Mouse (Mus musculus): ENCODE measurements around the gene Ece1. TPM values are rescaled to one million over a fixed set of nuclear protein-coding genes. Genes with fewer than 3 reads are reported as not detected.

Ece1 gene
- polyA plus RNA-seq, 1 experiment, result 6.0 TPM

GRCm38 (mm10) chr4:137989426-137989825 lies 127.4 kb downstream of the Ece1 start:
- no peak overlapping the region for H3K4me3 ChIP-seq (ENCODE audit: control insufficient read depth, low read depth, low read length)
- no peaks in the 10 kb centered on the region for H3K27me3 ChIP-seq (ENCODE audit: control insufficient read depth, insufficient read depth, low read length)
- H3K36me3 ChIP-seq (ENCODE audit: control insufficient read depth, insufficient read depth, low read length), result no peaks in the 10 kb centered on the region; the same call in 1 of the 2 replicates
- no peak overlapping the region for H3K27ac ChIP-seq (ENCODE audit: control insufficient read depth, insufficient read depth, low read depth, low read length)
- H3K4me1 ChIP-seq (ENCODE audit: control insufficient read depth, insufficient read depth, low read length), result no peaks in the 10 kb centered on the region
- TF ChIP-seq POLR2A (IDR thresholded peaks at IDR 0.05; ENCODE audit: control insufficient read depth, low read depth, low read length), result no peak
- no peak for TF ChIP-seq CTCF (IDR thresholded peaks at IDR 0.05; ENCODE audit: control insufficient read depth, insufficient read depth, insufficient replicate concordance, low read depth, low read length)

GRCm38 (mm10) chr4:137990433-137990832 lies 128.4 kb downstream of the Ece1 start:
- H3K27me3 ChIP-seq (ENCODE audit: control insufficient read depth, insufficient read depth, low read length), result no peaks in the 10 kb centered on the region
- no peaks in the 10 kb centered on the region; the same call in 1 of the 2 replicates for H3K36me3 ChIP-seq (ENCODE audit: control insufficient read depth, insufficient read depth, low read length)
- H3K4me3 ChIP-seq (ENCODE audit: control insufficient read depth, low read depth, low read length), result no peak overlapping the region
- TF ChIP-seq CTCF (IDR thresholded peaks at IDR 0.05; ENCODE audit: control insufficient read depth, insufficient read depth, insufficient replicate concordance, low read depth, low read length) (no peak), POLR2A (IDR thresholded peaks at IDR 0.05; ENCODE audit: control insufficient read depth, low read depth, low read length) (no peak)
- no peaks in the 10 kb centered on the region; the same call in 1 of the 2 replicates for H3K4me1 ChIP-seq (ENCODE audit: control insufficient read depth, insufficient read depth, low read length)
- H3K27ac ChIP-seq (ENCODE audit: control insufficient read depth, insufficient read depth, low read depth, low read length), result no peak overlapping the region

- H3K4me1 ChIP-seq (ENCODE audit: control insufficient read depth, insufficient read depth, low read length), result no peaks in the 10 kb centered on the region; the same call in none of the 2 replicates
- TF ChIP-seq CTCF (IDR thresholded peaks at IDR 0.05; ENCODE audit: control insufficient read depth, insufficient read depth, insufficient replicate concordance, low read depth, low read length) (no peak), POLR2A (IDR thresholded peaks at IDR 0.05; ENCODE audit: control insufficient read depth, low read depth, low read length) (no peak)
- peak overlapping the region; percentile 5; the same call in 1 of the 2 replicates for H3K4me3 ChIP-seq (ENCODE audit: control insufficient read depth, low read depth, low read length)
- H3K27ac ChIP-seq (ENCODE audit: control insufficient read depth, insufficient read depth, low read depth, low read length), result no peak overlapping the region
- peaks cover 1% of the 10 kb centered on the region for H3K36me3 ChIP-seq (ENCODE audit: control insufficient read depth, insufficient read depth, low read length)
- no peaks in the 10 kb centered on the region for H3K27me3 ChIP-seq (ENCODE audit: control insufficient read depth, insufficient read depth, low read length)
Measured at GRCm38 (mm10) chr4:137991240-137991639, 129.2 kb downstream of the Ece1 start.

- H3K36me3 ChIP-seq (ENCODE audit: control insufficient read depth, insufficient read depth, low read length), result peaks cover 1% of the 10 kb centered on the region
- peak within 1 kb of the TSS; percentile 99 for H3K27ac ChIP-seq (ENCODE audit: control insufficient read depth, insufficient read depth, low read depth, low read length)
- TF ChIP-seq POLR2A (IDR thresholded peaks at IDR 0.05; ENCODE audit: control insufficient read depth, low read depth, low read length) (0 out of 2 replicates have a peak, but pooled peaks have one; percentile 30), CTCF (IDR thresholded peaks at IDR 0.05; ENCODE audit: control insufficient read depth, insufficient read depth, insufficient replicate concordance, low read depth, low read length) (no peak)
- peak within 1 kb of the TSS; percentile 99 for H3K4me3 ChIP-seq (ENCODE audit: control insufficient read depth, low read depth, low read length)
- no peaks in the 10 kb centered on the region; the same call in none of the 2 replicates for H3K4me1 ChIP-seq (ENCODE audit: control insufficient read depth, insufficient read depth, low read length)
- no peaks in the 10 kb centered on the region for H3K27me3 ChIP-seq (ENCODE audit: control insufficient read depth, insufficient read depth, low read length)
Measured at GRCm38 (mm10) chr4:137992890-137993289, 130.9 kb downstream of the Ece1 start, which contains the start of gene Eif4g3. Eif4g3 (plus strand) TSS chr4:137993022.

GRCm38 (mm10) chr4:137993291-137993758 lies 131.3 kb downstream of the Ece1 start:
- Histone ChIP-seq H3K4me3 (ENCODE audit: control insufficient read depth, low read depth, low read length) (peak overlapping the region; percentile 99), H3K36me3 (ENCODE audit: control insufficient read depth, insufficient read depth, low read length) (peaks cover 1% of the 10 kb centered on the region), H3K4me1 (ENCODE audit: control insufficient read depth, insufficient read depth, low read length) (no peaks in the 10 kb centered on the region; the same call in none of the 2 replicates), H3K27me3 (ENCODE audit: control insufficient read depth, insufficient read depth, low read length) (no peaks in the 10 kb centered on the region), H3K27ac (ENCODE audit: control insufficient read depth, insufficient read depth, low read depth, low read length) (peak overlapping the region; percentile 99)
- TF ChIP-seq POLR2A (IDR thresholded peaks at IDR 0.05; ENCODE audit: control insufficient read depth, low read depth, low read length), result peak; percentile 86
- TF ChIP-seq CTCF (IDR thresholded peaks at IDR 0.05; ENCODE audit: control insufficient read depth, insufficient read depth, insufficient replicate concordance, low read depth, low read length), result no peak

- H3K36me3 ChIP-seq (ENCODE audit: control insufficient read depth, insufficient read depth, low read length), result peaks cover 1% of the 10 kb centered on the region
- H3K4me3 ChIP-seq (ENCODE audit: control insufficient read depth, low read depth, low read length), result peak overlapping the region; percentile 99
- TF ChIP-seq CTCF (IDR thresholded peaks at IDR 0.05; ENCODE audit: control insufficient read depth, insufficient read depth, insufficient replicate concordance, low read depth, low read length) (no peak), POLR2A (IDR thresholded peaks at IDR 0.05; ENCODE audit: control insufficient read depth, low read depth, low read length) (no peak)
- no peaks in the 10 kb centered on the region for H3K27me3 ChIP-seq (ENCODE audit: control insufficient read depth, insufficient read depth, low read length)
- H3K4me1 ChIP-seq (ENCODE audit: control insufficient read depth, insufficient read depth, low read length), result no peaks in the 10 kb centered on the region; the same call in none of the 2 replicates
- H3K27ac ChIP-seq (ENCODE audit: control insufficient read depth, insufficient read depth, low read depth, low read length), result peak overlapping the region; percentile 67
Measured at GRCm38 (mm10) chr4:137993821-137994561, 132.0 kb downstream of the Ece1 start.

GRCm38 (mm10) chr4:137994562-137995336 lies 132.7 kb downstream of the Ece1 start:
- Histone ChIP-seq H3K36me3 (ENCODE audit: control insufficient read depth, insufficient read depth, low read length) (peaks cover 1% of the 10 kb centered on the region), H3K27me3 (ENCODE audit: control insufficient read depth, insufficient read depth, low read length) (no peaks in the 10 kb centered on the region), H3K4me3 (ENCODE audit: control insufficient read depth, low read depth, low read length) (peak overlapping the region; percentile 92), H3K4me1 (ENCODE audit: control insufficient read depth, insufficient read depth, low read length) (no peaks in the 10 kb centered on the region; the same call in none of the 2 replicates), H3K27ac (ENCODE audit: control insufficient read depth, insufficient read depth, low read depth, low read length) (peak overlapping the region; percentile 67)
- TF ChIP-seq CTCF (IDR thresholded peaks at IDR 0.05; ENCODE audit: control insufficient read depth, insufficient read depth, insufficient replicate concordance, low read depth, low read length) (no peak), POLR2A (IDR thresholded peaks at IDR 0.05; ENCODE audit: control insufficient read depth, low read depth, low read length) (no peak)

Data from testis, adult 2 months (tissue).